Mouse (Mus musculus): ENCODE results near the gene Psapl1.

GRCm38 (mm10) chr5:36195436-36195835 is 8.4 kb upstream of the Psapl1 start:
- no peak for TF ChIP-seq POLR2A (IDR thresholded peaks at IDR 0.05; ENCODE audit: extremely low read depth, insufficient read depth, low read length)
- no peak for TF ChIP-seq CTCF (IDR thresholded peaks at IDR 0.05; ENCODE audit: extremely low read depth, insufficient read depth, low read length)
